Mouse (Mus musculus) intestine, embryonic 16.5 days (tissue): ENCODE results near the gene Hoxd9. TPM values are rescaled to one million over a fixed set of nuclear protein-coding genes. Genes with fewer than 3 reads are reported as not detected.

Source experiments
- ATAC-seq: fragments of 200-750 bp; cut with Nextera tagmentation; 2 replicates; pipeline ENCODE4 v1.8.0; 2017; ENCODE audit warnings: moderate TSS enrichment, moderate library complexity
- H3K27ac ChIP-seq: fragments of 300-500 bp; sonication (generic); 2 replicates; pipeline ENCODE4 v1.5.1; 2014; ENCODE audit warnings: mild to moderate bottlenecking, low read length
- H3K27me3 ChIP-seq: fragments of 300-500 bp; sonication (generic); replicated peaks from 2 replicates; pipeline ENCODE4 v1.6.1; 2014; ENCODE audit warnings: low read length, control low read depth, mixed read lengths; ENCODE audit not compliant: control insufficient read depth, insufficient read depth
- H3K36me3 ChIP-seq: fragments of 300-500 bp; sonication (generic); 2 replicates; pipeline ENCODE4 v1.6.1; 2014; ENCODE audit warnings: low read length, control low read depth; ENCODE audit not compliant: control insufficient read depth, insufficient read depth
- H3K4me1 ChIP-seq: fragments of 300-500 bp; sonication (generic); 2 replicates; pipeline ENCODE4 v1.6.1; 2014; ENCODE audit warnings: low read length, control low read depth, mixed read lengths; ENCODE audit not compliant: control insufficient read depth, insufficient read depth
- H3K4me2 ChIP-seq: fragments of 300-500 bp; sonication (generic); 2 replicates; pipeline ENCODE4 v1.6.1; 2014; ENCODE audit warnings: low read depth, low read length, control low read depth
- H3K4me3 ChIP-seq: fragments of 300-500 bp; sonication (generic); 2 replicates; pipeline ENCODE4 v1.5.1; 2014; ENCODE audit warnings: mild to moderate bottlenecking, low read length
- H3K9ac ChIP-seq: fragments of 300-500 bp; sonication (generic); 2 replicates; pipeline ENCODE4 v1.6.1; 2014; ENCODE audit warnings: low read depth, low read length
- H3K9me3 ChIP-seq: fragments of 300-500 bp; sonication (generic); 2 replicates; pipeline ENCODE4 v1.6.1; 2016; ENCODE audit warnings: low read length, control low read depth; ENCODE audit not compliant: control insufficient read depth
- WGBS: fragments of 180-500 bp; shearing (Covaris S2); extraction: QIAGEN DNeasy Blood & Tissue Kit; methylation state at CpG from one replicate; pipeline ENCODE4 v1.1.7; 2014; 5-methylcytosine and 5-hydroxymethylcytosine counted together
- polyA plus RNA-seq: library from polyadenylated mRNA; unstranded; fragments of >200 nt; fragmentation: Nextera tagmentation; extraction: Ambion mirVana; gene quantifications from 2 replicates; pipeline ENCODE4 v1.2.1, GENCODE M21; 2015

Hoxd9 gene
- polyA plus RNA-seq, 1 experiment from 2014 or later: 2.5 TPM

- Histone ChIP-seq H3K4me2 (no peak overlapping the region), H3K9ac (no peak overlapping the region), H3K27me3 (peaks cover 82% of the 10 kb centered on the region), H3K9me3 (no peaks in the 10 kb centered on the region), H3K27ac (no peak overlapping the region), H3K4me1 (peaks cover 11% of the 10 kb centered on the region), H3K36me3 (no peaks in the 10 kb centered on the region), H3K4me3 (no peak overlapping the region)
- WGBS: 14% methylated on average over 17 of the region's 17 CpGs
- ATAC-seq: no peak
These were observed 4.7 kb downstream of the Hoxd9 start for GRCm38 (mm10) chr2:74701949-74702819.

- Histone ChIP-seq H3K4me3 (no peak overlapping the region), H3K4me1 (peaks cover 11% of the 10 kb centered on the region), H3K27ac (no peak overlapping the region), H3K9ac (no peak overlapping the region), H3K4me2 (no peak overlapping the region), H3K9me3 (no peaks in the 10 kb centered on the region), H3K36me3 (no peaks in the 10 kb centered on the region), H3K27me3 (peaks cover 82% of the 10 kb centered on the region)
- no peak for ATAC-seq
- 36% methylated on average over 6 of the region's 6 CpGs for WGBS
These were observed 5.3 kb downstream of the Hoxd9 start for GRCm38 (mm10) chr2:74702820-74703219.

- no peaks in the 10 kb centered on the region for H3K36me3 ChIP-seq
- H3K4me2 ChIP-seq: peak overlapping the region; percentile 75; the same call in 1 of the 2 replicates
- 24% methylated on average over 10 of the region's 10 CpGs for WGBS
- no peak for ATAC-seq
- H3K27ac ChIP-seq: no peak overlapping the region
- no peak overlapping the region for H3K4me3 ChIP-seq
- H3K27me3 ChIP-seq: peaks cover 78% of the 10 kb centered on the region
- no peak overlapping the region for H3K9ac ChIP-seq
- H3K9me3 ChIP-seq: no peaks in the 10 kb centered on the region
- H3K4me1 ChIP-seq: peaks cover 9% of the 10 kb centered on the region
These were observed 5.8 kb downstream of the Hoxd9 start for GRCm38 (mm10) chr2:74703317-74703716.

GRCm38 (mm10) chr2:74703720-74704392 is 6.3 kb downstream of the Hoxd9 start:
- 0 out of 2 replicates have a peak overlapping the region, but pooled peaks have one; percentile 73 for H3K9ac ChIP-seq
- peak overlapping the region; percentile 60; the same call in 1 of the 2 replicates for H3K4me3 ChIP-seq
- peak overlapping the region; percentile 75; the same call in 1 of the 2 replicates for H3K4me2 ChIP-seq
- peaks cover 8% of the 10 kb centered on the region for H3K4me1 ChIP-seq
- peaks cover 78% of the 10 kb centered on the region for H3K27me3 ChIP-seq
- H3K36me3 ChIP-seq: no peaks in the 10 kb centered on the region
- no peaks in the 10 kb centered on the region for H3K9me3 ChIP-seq
- ATAC-seq: no peak
- H3K27ac ChIP-seq: peak overlapping the region; percentile 18; the same call in 1 of the 2 replicates
- WGBS: 13% methylated on average over 26 of the region's 26 CpGs

- ATAC-seq: peak; percentile 34
- Histone ChIP-seq H3K36me3 (no peaks in the 10 kb centered on the region), H3K9me3 (no peaks in the 10 kb centered on the region), H3K27me3 (peaks cover 78% of the 10 kb centered on the region), H3K4me3 (peak within 1 kb of the TSS; percentile 60), H3K4me2 (peak within 1 kb of the TSS; percentile 75), H3K9ac (peak within 1 kb of the TSS; percentile 73), H3K27ac (peak within 1 kb of the TSS; percentile 79), H3K4me1 (peaks cover 8% of the 10 kb centered on the region)
- WGBS: 1% methylated on average over 47 of the region's 52 CpGs
These were observed 7.0 kb downstream of the Hoxd9 start, which contains the start of gene Hoxd8 for GRCm38 (mm10) chr2:74704393-74704998. Gene Hoxd8, plus strand, starts transcription at chr2:74704615.

GRCm38 (mm10) chr2:74704999-74705466 is 7.5 kb downstream of the Hoxd9 start:
- H3K36me3 ChIP-seq: no peaks in the 10 kb centered on the region
- ATAC-seq: peak; percentile 58
- H3K27ac ChIP-seq: peak overlapping the region; percentile 79
- H3K4me2 ChIP-seq: peak overlapping the region; percentile 75
- H3K9ac ChIP-seq: peak overlapping the region; percentile 73
- no peaks in the 10 kb centered on the region for H3K9me3 ChIP-seq
- H3K4me3 ChIP-seq: peak overlapping the region; percentile 60
- WGBS: 1% methylated on average over 57 of the region's 66 CpGs
- peaks cover 8% of the 10 kb centered on the region for H3K4me1 ChIP-seq
- peaks cover 78% of the 10 kb centered on the region for H3K27me3 ChIP-seq

GRCm38 (mm10) chr2:74705467-74706089 is 8.1 kb downstream of the Hoxd9 start:
- Histone ChIP-seq H3K36me3 (no peaks in the 10 kb centered on the region), H3K4me2 (peak overlapping the region; percentile 75), H3K4me3 (peak overlapping the region; percentile 60), H3K9ac (peak overlapping the region; percentile 73), H3K4me1 (peaks cover 8% of the 10 kb centered on the region), H3K9me3 (no peaks in the 10 kb centered on the region), H3K27me3 (peaks cover 74% of the 10 kb centered on the region), H3K27ac (peak overlapping the region; percentile 79)
- under 1% methylated on average over 65 of the region's 85 CpGs for WGBS
- ATAC-seq: peak; percentile 57

GRCm38 (mm10) chr2:74706393-74706960 is 8.9 kb downstream of the Hoxd9 start:
- Histone ChIP-seq H3K9ac (peak overlapping the region; percentile 73; the same call in 1 of the 2 replicates), H3K27ac (no peak overlapping the region), H3K9me3 (no peaks in the 10 kb centered on the region), H3K4me2 (peak overlapping the region; percentile 75), H3K4me3 (peak overlapping the region; percentile 60), H3K36me3 (no peaks in the 10 kb centered on the region), H3K27me3 (peaks cover 70% of the 10 kb centered on the region), H3K4me1 (peaks cover 8% of the 10 kb centered on the region)
- no peak for ATAC-seq
- WGBS: 6% methylated on average over 13 of the region's 13 CpGs
